Mouse (Mus musculus): Measurements from ENCODE around the gene Map3k12.
A peak's percentile ranks its signal among the peaks of the same experiment; 100 is the strongest.

Map3k12 gene

DNA sequence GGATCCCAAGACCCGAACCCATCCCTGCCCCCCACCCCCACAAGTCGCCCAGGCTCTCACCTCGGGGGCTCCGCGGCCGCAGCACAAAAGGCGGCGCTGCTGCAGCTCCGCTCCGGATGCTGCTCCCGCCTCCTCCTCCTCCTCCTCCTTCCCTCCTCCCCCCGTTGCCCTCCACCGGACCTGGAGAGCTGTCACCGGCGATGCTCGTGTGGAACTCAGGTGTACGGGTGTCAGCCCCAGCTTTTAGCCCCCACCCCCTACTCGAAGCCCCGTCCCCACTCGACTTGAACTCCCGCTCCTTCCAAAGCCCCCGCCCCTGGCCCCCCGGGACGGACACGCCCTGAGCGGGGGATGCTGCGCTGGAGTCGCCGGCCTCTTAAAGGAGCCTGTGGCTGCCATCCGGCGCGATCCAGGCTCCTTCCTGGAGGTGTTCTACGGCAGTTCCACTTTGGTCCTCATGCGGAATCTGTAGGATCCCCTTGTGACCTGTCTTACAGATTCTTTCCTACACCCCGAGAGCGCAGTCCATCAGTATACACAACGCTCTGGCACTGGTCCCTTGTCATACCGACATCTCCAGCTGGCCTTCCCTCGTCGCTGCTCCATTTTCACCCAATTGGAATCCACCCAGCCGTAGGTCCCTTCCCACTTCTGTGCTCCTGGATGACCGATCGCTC is at the start of gene Map3k12:
TSS of gene Map3k12 (minus strand) at position 337 of the 677 bp plus-strand sequence.
- DNase-seq (ENCODE audit: low read depth, low spot score) = peak; percentile 86

DNA sequence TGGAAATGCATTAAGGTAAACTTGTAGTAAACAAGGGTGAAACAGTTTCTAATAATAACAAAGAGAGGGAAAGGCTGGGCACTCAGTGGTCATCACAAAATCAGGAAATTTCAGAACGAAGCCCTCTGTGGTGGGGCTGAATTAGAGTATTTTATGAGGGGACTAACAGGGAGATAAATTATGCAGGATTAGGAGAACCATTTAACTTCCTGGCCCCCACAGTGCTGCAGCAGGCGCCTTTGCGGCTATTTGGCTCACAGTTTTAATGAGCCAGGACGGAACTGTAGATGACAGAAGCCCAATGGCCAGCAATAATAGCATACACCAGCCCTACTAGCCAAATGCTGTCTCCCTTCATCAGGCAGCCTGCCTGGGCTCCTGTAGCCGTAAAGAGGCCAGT is 46.8 kb upstream of the Map3k12 start:
- DNase-seq (ENCODE audit: low read depth, low spot score) = no peak

DNA sequence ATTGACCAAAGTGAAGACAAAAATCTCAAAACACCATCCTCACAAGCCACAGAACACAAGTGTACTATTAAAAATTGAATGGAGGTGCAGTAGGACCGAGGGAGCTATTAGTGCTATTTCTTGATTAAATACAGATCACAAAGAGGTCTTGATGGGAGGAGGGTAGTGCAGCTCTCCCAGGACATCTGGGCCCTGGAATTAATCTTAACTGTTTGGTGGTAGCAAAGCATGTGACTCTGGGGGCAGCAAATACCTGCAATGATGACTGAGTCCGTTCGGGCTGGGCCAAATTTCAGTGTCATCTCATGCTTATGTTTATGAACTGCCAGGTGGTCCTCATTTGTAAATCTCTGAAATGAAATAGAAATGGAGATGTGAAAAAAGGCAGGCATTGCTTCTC is 46.2 kb upstream of the Map3k12 start:
- DNase-seq (ENCODE audit: low read depth, low spot score) = no peak

DNA sequence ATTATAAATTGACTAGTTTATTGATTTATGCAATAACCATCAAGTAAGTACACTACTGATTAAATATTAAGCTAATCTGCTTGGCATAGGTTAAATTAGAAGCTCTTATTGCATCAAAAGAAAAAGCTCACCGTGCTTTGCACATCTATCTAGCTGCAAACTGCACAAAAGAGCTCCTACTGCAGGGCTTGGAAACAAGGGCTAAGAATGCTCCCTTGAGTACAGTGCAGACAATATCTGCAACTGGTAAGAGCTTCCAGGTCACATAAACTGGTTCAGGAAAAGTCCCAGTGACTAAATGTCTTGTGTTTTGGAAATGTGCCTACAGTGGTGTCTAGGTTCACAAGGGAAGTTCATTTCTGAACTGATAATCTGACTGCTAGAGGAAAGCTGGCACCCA is 45.6 kb upstream of the Map3k12 start:
- no peak for DNase-seq (ENCODE audit: low read depth, low spot score)

DNA sequence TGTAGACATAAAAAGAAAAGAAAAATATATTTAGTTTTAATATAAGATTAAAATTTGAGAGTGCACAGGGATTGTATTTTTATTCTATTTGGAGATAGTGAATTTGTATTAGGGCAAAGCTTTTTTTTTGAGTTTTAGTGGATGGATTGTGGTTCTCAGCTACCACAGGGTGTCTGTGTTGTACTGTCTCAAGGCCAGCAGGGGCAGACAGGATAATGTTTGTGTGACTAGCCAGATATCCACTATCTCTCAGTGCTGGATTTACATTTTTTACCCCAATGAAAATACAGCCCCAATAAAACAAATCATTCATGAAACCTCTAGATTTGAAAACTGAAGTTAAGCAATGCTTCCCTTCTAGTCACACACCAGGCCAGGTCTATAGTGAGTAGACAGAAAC is 40.7 kb upstream of the Map3k12 start:
- peak; percentile 32 for DNase-seq (ENCODE audit: low read depth, low spot score)

DNA sequence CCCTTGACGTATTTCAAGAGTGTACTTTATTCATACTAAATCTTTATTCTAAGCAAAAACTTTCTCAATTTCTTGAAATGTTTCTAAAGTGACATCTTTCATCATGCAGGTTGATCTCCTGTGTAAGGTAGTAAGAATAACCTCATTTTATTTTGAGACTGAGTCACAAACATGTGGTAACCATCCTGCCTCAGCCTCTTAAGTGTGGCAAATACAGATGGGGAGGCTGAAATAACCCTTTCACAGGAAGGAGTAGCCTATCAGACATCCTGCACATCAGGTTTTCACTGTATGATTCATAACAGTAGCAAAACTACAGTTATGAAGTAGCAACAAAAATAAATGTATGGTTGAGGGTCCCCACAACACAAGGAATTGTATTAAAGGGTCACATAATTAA is 38.7 kb upstream of the Map3k12 start:
- no peak for DNase-seq (ENCODE audit: low read depth, low spot score)

DNA sequence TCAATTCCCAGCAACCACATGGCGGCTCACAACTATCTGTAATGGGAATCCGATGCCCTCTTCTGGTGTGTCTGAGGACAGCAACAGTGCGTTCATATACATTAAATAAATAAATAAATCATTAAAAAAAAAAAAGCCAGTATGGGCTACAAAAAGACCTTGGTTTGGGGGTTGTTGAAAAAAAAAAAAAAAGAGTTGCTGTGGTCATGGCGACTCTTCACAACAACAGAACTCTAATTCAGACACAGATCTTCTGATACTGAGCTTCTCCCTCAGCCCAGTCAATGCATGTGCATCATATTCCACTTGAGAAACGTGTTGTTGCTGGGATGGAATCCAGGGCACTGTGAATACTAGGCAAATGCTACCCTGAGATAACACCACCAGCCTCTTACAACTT is 35.7 kb upstream of the Map3k12 start:
- DNase-seq (ENCODE audit: low read depth, low spot score) = no peak

DNA sequence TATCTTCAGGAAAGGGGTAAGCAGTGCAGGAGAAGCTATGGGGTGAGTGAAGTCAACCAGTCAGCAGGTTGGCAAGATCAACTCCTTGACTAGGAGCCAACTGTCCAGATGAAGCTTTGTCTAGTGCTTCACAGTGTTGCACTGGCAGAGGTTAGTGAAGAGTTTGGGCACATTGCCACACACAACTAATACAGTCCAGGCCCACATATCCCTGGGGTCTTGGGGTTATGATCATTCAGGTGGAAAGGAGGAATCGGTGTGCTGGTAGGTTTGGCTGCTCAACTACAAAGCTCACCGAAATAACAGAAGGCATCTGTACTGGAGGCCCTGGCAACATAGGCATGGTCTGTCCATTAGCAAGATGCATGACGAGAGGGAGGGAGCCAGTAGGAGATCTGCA is 30.6 kb upstream of the Map3k12 start:
- no peak for DNase-seq (ENCODE audit: low read depth, low spot score)

DNA sequence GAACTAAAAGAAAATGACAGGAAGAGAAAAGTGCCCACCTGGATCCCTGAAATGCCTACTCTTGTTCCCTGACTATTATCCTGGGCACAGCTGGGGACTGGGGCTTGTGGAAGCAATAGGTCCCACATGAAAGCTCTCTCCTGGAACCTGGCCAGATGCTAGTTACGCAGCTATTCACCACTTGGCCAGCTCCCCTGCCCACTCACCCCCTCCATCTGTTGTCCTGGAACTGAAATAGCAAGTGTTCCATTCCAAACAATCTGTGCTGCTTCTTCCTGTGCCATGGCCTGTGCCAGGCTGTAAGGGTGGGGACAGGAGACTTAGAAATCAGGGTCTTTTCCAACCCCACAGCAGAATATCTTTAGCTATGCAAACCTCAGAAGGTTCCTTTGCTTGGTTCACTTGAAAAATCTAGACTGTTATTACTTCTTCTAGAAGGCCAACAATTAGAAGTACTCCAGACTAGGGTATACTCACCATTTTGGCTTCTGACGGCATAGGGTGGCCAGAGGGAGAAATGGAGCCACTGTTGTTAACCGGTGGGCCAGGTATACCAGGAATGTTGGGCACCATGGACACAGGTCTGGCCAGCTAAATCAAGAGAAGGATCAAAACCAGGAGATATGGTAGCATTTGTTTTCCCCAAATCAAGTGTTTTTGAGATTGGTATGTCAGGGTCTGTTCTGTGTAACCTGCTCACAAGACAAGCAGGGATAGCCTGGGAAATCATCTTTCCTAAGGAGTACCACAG is 30.0 kb upstream of the Map3k12 start:
- no peak for DNase-seq (ENCODE audit: low read depth, low spot score)

DNA sequence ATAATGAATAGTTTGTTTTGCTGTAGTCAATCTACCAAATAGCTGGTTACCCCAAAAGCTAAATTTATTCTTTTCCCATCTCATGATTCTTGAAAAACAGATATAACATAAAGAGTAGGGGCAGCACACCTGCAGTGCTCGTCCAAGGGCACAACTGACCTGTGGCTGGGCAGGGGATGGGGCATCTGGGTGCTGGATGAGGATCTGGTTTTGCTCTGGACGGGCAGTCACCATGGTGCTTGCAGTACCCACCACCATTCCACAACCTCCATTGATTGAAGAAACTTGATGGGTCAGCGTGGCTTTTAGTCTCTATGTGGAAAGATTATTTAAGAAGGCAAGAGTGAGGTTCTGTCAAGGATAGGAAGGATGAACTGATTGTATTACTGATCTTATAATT is 29.4 kb upstream of the Map3k12 start:
- no peak for DNase-seq (ENCODE audit: low read depth, low spot score)

DNA sequence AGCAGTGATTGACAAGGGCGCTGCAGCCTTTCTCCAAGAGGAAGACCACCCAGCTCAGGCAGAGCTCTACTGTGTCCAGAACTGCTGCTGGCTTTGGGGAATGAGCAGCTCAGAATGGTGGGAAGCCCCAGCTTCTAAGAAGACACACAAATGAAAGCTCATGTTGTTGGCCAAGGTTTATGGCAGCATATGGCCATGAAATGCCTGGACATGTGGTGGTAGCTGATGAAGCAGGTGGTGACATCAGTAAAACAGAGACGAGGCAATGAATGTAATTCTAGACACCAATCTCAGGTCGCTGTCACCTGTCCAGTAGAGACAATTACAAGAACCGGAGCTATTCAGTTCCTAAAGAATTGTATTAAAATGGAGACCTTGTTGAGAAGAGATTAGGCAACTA is 27.9 kb upstream of the Map3k12 start:
- no peak for DNase-seq (ENCODE audit: low read depth, low spot score)

DNA sequence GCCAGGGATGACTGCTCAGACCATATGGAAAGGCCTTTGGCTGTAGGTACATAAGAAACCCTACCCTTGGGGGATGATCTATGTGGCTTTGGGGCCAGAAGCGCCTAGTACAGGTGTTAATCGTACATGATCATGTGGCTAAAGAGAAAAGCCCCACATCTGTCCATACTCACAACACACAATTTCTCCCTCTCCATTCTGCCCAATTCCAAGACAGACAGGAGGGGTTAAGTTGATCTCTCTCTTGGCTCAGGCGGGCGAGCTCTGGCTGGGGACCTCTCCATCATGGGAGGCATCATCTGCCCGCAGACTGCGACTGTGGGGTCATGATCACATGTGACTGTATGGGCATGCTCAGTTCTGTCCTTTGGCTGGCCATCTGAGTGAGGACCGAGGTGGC is 17.1 kb upstream of the Map3k12 start:
- no peak for DNase-seq (ENCODE audit: low read depth, low spot score)

DNA sequence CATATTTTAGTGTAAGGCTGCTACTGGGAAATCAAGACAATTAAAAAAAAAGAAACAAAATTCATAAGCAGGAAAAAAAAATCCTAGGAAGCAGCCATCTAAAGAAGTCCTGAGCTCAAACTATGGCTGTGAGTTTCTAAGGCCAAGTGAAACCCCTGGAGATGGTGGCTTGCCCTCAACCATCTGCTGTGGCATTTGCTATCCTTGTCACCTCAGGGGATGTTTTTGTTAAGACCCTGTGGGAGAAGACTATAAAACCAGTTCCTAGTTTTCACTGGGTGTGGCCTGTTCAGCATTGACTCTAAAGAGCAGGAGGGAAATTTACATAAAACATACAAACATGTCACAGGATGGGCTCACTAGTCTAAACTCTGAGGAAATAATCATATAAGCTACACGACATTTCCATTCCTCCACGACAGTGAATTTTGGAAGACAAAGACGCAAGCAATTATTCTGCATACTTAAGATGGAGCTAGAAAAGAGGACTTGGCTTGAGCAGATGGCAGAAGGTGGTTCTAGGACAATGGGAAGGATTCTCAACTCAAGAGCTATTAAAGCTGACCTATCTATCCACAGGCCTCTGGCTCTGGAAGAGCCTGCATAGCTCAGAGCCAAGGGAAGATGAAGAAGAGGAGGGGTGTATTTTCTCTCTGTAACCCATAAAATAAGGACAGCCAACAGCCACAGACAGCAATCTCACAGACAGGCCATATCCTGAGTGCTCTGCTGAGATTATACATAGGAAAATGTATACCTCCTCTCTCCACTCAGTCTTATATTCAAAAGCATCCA is 15.4 kb upstream of the Map3k12 start:
- DNase-seq (ENCODE audit: low read depth, low spot score) = no peak

DNA sequence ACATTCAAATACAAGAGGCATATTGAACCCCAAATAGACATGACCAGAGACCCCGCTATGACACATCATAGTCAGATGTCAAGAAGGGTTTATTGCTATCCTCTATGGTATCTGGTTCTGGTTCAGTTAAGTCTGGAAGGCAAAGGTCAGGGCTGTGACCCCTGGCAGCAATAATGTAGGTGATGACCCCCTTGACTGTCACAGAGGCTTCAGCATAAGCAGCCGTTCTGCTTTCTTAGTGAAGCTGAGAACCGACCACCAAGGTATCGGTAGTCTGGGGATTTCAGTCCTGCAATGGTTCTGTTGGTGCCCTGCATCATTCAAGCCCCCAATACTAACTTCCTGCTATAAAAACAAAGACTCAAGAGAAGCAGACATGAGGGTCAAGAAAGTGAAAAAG is 14.7 kb upstream of the Map3k12 start:
- DNase-seq (ENCODE audit: low read depth, low spot score) = no peak

DNA sequence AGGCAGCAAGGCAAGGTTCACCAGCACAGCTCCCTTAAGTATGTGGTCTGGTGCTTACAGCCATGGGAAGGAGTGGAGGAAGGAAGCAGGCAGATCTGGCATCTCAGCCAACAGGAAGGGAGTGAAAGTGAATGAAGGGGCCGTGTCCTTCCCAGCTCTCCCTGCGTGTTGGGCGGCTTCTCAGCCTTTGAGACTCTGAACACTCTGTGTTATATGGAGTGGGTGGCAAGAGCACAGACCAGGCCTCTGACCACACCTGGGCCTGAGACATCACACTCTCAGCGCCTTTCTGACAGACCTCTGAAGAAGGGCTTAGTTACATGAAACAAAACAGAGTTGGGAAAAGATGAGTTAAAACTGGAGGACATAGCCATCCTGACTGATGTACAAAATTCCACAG is 13.7 kb upstream of the Map3k12 start:
- no peak for DNase-seq (ENCODE audit: low read depth, low spot score)

DNA sequence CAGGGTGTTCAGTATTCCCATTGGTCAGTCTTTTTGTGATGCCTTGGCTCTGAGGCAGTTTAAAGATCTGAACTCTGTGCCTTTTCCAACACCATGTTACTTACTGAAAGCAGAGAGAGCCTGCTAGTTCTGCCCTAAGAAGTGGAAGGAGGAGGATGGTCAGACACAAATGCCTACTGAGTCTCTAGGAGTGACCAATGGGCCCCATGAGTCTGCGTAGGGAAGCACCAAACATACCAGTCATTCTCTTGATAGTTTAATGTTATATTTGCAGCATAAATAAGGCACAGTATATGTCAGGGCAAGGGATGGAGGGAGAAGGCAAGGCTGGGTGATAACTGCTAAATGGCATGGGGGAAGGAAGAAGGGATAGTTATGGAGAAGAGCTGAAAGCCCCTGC is 11.5 kb upstream of the Map3k12 start:
- no peak for DNase-seq (ENCODE audit: low read depth, low spot score)

DNA sequence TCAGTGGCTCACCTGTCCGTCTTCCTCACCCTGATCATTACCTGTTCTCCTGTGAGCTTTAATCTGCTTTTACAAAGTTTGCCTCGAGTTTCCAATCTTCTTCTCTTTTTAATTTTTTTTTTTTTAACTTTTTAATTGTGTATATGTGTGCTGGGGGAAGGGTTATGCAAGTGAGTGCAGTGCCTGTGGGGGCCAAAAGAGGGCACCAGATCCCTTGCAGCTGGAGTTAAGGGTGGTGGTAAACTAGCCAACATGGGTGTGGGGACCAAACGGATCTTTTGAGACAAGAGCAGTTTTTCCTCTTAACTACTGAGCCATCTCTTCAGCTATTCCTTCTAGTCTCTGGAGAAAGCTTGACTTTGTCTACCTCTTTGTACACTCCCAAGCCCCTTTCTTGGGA is 11.1 kb upstream of the Map3k12 start:
- DNase-seq (ENCODE audit: low read depth, low spot score) = no peak

DNA sequence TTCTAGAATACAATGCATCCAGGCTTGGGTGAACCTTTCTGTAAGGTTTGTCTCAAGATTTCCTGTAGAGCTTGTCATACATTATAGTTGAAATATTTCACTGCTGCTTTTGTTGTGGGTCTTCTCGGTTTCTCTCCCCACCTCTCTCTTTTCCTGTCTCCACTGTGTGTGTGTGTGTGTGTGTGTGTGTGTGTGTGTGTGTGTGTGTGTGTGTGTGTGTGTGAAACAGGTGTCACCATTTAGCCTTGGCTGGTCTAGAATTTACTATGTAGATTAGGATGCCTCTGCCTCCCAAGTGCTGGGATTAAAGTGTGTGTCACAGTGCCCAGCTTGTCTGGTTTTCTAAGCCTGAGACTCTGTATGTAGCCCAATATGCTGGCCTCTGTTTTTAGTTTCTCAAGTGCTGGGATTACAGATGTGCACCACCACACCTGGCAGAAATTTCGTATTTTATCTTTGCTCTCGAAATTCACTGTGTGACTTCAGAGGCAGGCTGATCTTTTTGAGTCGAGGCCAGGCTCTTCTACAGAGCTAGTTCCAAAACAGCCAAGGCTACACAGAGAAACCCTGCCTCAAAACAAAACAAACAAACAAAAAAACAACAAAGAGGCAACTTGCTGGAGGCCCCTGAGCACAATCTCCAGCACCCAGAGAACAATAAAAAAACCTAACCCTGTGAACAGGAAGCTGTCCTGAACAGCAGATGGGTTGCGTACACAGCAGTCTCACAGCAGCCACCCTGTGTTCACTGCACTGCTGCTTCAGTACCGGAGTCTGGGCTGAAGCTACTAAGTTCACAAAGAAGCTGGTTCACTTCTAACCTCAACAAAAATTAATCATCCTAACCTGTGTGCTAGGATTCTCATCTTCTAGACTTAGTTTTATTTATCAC is 9.5 kb upstream of the Map3k12 start:
- no peak for DNase-seq (ENCODE audit: low read depth, low spot score)

DNA sequence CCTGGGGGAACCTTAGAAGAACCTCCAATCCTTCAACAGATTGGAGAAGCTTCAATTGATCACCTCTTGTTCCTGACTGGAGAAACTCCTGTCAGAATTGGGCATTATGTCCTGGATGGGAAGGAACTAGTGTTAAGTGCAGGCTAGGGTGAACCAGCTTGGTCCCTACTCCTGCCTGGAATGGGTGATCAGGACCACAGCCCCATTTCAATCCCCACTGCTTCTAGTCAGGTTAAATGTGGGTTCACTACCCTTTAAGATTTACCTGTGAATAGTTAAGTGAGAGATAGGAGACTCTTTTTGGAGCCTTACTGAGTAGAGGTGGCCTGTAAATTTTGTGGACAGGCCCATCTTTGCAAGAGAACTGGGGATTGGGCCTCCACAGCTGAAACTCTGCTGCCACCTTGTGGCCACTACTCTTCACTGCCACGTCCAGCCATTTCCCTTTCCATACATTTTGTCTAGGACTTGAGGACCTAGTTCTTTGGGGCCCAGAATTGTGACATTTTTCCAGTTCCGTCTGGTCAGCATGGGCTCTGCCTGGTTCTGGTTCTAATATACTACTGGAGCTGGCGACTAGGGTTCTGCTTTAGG is 8.1 kb upstream of the Map3k12 start, which contains the start of gene Npff:
TSS of gene Npff (minus strand) at position 51 of the 594 bp plus-strand sequence.
- peak; percentile 93 for DNase-seq (ENCODE audit: low read depth, low spot score)

DNA sequence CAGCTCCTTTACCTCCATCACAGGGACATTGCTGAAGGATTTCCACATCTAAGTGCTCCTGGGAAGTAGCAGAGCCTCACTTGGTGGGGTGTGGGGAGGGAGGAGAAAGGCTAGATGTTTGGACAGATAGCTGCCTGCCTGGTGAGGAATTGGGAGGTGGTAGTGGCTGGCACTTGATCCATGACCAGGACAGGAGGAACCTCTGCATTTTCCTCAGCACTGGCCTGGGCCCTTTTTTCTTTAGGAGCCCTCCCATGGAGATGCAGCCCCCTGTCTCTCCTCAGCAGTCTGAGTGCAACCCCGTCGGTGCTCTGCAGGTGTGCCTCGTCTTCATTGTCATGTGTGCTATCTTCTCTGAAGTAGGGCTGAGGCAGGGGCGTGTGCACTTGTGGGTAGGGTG is 4.6 kb upstream of the Map3k12 start:
- no peak for DNase-seq (ENCODE audit: low read depth, low spot score)

DNA sequence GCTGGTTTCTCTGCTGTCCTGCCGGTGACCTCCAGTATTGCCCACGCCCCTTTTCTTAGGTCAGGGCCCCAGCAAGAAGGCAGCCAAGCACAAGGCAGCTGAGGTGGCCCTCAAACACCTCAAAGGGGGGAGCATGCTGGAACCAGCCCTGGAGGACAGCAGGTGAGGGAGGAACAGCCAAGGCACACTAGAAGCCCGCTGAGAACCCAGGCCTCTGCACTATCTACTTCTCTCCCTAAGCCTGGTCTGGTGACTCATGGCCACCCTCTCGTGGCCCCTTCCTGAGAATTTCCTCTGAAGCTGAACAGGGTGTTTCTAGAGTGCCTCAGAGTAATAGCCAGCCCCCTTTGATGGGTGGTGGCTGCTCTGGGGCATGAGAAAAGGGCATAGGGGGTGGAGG is 3.6 kb upstream of the Map3k12 start:
- peak; percentile 72 for DNase-seq (ENCODE audit: low read depth, low spot score)
